Mouse (Mus musculus) heart, embryonic 14.5 days (tissue): ENCODE measurements at regions not wholly inside any gene's neighbourhood (a gene's known extent, or its start where the extent isn't known, plus 50 kb on each side); places are given as distances from the start of the nearest gene placed in this dataset.

Source experiments
- ATAC-seq: fragments of 200-750 bp; cut with Nextera tagmentation; 2 replicates; pipeline ENCODE4 v1.8.0; 2017; ENCODE audit warnings: low read depth, moderate TSS enrichment; ENCODE audit not compliant: insufficient number of reproducible peaks, insufficient read depth, low FRiP score
- H3K27ac ChIP-seq, 2 experiments: fragments of 200-500 bp in 1 of 2; fragments of 300-500 bp in 1 of 2; sonication (generic) in 1 of 2; replicated peaks in 1 of 2; 2 replicates each; pipeline ENCODE4 v1.5.1; 2012 to 2014; ENCODE audit warnings: low read depth in 2 of 2, low read length in 2 of 2, control low read depth in 1 of 2, mild to moderate bottlenecking in 1 of 2, mixed read lengths in 1 of 2; ENCODE audit not compliant: control insufficient read depth in 1 of 2, insufficient read depth in 1 of 2
- H3K27me3 ChIP-seq: fragments of 300-500 bp; sonication (generic); 2 replicates; pipeline ENCODE4 v1.6.1; 2014; ENCODE audit warnings: mild to moderate bottlenecking, low read length, control low read depth; ENCODE audit not compliant: control insufficient read depth, insufficient read depth
- H3K36me3 ChIP-seq: fragments of 300-500 bp; sonication (generic); 2 replicates; pipeline ENCODE4 v1.6.1; 2014; ENCODE audit warnings: mild to moderate bottlenecking, control low read depth, low read length, mixed read lengths; ENCODE audit not compliant: control insufficient read depth, insufficient read depth
- H3K4me1 ChIP-seq, 2 experiments: fragments of 200-500 bp in 1 of 2; fragments of 300-500 bp in 1 of 2; sonication (generic) in 1 of 2; 2 replicates each; pipeline ENCODE4 v1.6.1; 2012 to 2014; ENCODE audit warnings: low read length in 2 of 2, control low read depth in 1 of 2, mixed read lengths in 1 of 2; ENCODE audit not compliant: control insufficient read depth in 2 of 2, insufficient read depth in 2 of 2
- H3K4me2 ChIP-seq: fragments of 300-500 bp; sonication (generic); 2 replicates; pipeline ENCODE4 v1.6.1; 2014; ENCODE audit warnings: mild to moderate bottlenecking, low read length
- H3K4me3 ChIP-seq, 2 experiments: fragments of 200-500 bp in 1 of 2; fragments of 300-500 bp in 1 of 2; sonication (generic) in 1 of 2; 2 replicates each; pipeline ENCODE4 v1.5.1; 2012 to 2014; ENCODE audit warnings: low read length in 2 of 2, mild to moderate bottlenecking in 2 of 2, control low read depth in 1 of 2, low read depth in 1 of 2, moderate library complexity in 1 of 2; ENCODE audit not compliant: control insufficient read depth in 1 of 2, insufficient read depth in 1 of 2
- H3K9ac ChIP-seq: fragments of 300-500 bp; sonication (generic); 2 replicates; pipeline ENCODE4 v1.6.1; 2014; ENCODE audit warnings: mild to moderate bottlenecking, low read length
- H3K9me3 ChIP-seq: fragments of 300-500 bp; sonication (generic); 2 replicates; pipeline ENCODE4 v1.6.1; 2016; ENCODE audit warnings: low read length, control low read depth; ENCODE audit not compliant: control insufficient read depth
- WGBS: fragments of 180-500 bp; shearing (Covaris S2); extraction: QIAGEN DNeasy Blood & Tissue Kit; methylation state at CpG from one replicate; pipeline ENCODE4 v1.1.7; 2014; 5-methylcytosine and 5-hydroxymethylcytosine counted together

DNA sequence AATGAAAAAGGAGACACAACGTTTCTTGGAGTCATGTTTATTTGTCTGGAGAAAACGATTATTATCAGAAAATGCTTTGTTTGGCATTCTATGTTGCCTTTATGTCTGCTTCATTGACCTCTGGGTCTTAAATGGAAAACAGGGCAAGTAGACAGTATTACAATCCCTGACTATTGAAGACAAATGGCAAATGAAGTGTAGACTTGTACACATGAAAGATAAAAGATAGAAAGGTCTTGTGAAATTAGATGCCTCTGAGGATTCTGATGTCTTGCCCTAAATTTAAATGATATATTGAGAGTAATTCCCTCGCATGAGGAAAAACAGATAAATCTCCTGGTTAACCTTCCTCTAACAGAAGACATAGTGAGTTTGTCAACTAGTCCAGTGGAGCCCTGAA is 1186.7 kb downstream of the Slitrk1 start:
- no peak for ATAC-seq
- Histone ChIP-seq H3K9ac (no peak overlapping the region), H3K36me3 (no peaks in the 10 kb centered on the region), H3K4me3 (no peak overlapping the region), H3K9me3 (no peaks in the 10 kb centered on the region), H3K4me1 (no peaks in the 10 kb centered on the region), H3K27ac (no peak overlapping the region), H3K27me3 (no peaks in the 10 kb centered on the region), H3K4me2 (no peak overlapping the region)
- WGBS, result 60% methylated on average over 3 of the region's 3 CpGs

- H3K9me3 ChIP-seq, result no peaks in the 10 kb centered on the region
- no peak overlapping the region for H3K4me3 ChIP-seq
- ATAC-seq, result no peak
- no peak overlapping the region for H3K9ac ChIP-seq
- H3K36me3 ChIP-seq, result no peaks in the 10 kb centered on the region
- no peaks in the 10 kb centered on the region for H3K4me1 ChIP-seq
- H3K27ac ChIP-seq, result no peak overlapping the region
- no peaks in the 10 kb centered on the region for H3K27me3 ChIP-seq
- H3K4me2 ChIP-seq, result no peak overlapping the region
Observed at GRCm38 (mm10) chr14:107688349-107688748, 1225.6 kb downstream of the Slitrk1 start.

DNA sequence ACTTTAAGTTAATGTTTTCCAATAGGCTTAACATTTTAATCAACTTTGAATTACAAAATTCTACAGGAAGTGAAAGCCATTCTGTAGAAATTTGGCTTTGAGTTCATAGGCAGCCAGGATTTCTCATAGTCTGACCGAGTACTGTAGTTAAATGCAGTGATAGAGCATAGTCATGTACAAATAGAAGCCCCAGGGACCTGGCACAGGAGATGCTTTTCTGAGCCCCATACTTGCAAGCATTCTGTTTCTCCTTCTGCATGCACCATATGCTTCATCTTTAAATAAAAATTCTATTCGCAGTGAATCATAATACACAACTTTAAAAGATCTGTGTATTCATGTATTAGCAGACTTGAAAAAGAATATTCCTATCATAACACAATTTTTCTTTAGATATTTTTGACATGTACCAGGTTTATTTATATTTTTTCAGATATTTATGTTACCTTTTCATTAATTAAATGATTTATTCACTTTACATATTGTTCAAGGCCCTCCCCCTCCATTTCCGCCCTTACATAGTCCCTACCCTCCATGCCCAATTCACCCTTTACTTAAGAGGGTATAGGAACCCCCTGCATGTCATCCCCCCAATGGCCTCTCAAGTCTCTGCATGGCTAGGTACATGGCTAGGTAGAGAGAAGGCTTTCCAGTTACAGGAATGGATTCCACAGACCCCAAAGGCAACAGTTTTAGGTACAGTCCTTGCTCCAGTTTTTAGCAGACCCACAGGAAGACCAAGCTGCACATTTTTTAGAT is 1226.5 kb downstream of the Slitrk1 start:
- H3K9me3 ChIP-seq, result no peaks in the 10 kb centered on the region
- no peak overlapping the region for H3K27ac ChIP-seq
- H3K4me3 ChIP-seq, result no peak overlapping the region
- WGBS, result 72% methylated on average over 3 of the region's 3 CpGs
- H3K36me3 ChIP-seq, result no peaks in the 10 kb centered on the region
- H3K27me3 ChIP-seq, result no peaks in the 10 kb centered on the region
- no peaks in the 10 kb centered on the region for H3K4me1 ChIP-seq
- no peak for ATAC-seq
- H3K4me2 ChIP-seq, result no peak overlapping the region
- H3K9ac ChIP-seq, result no peak overlapping the region

DNA sequence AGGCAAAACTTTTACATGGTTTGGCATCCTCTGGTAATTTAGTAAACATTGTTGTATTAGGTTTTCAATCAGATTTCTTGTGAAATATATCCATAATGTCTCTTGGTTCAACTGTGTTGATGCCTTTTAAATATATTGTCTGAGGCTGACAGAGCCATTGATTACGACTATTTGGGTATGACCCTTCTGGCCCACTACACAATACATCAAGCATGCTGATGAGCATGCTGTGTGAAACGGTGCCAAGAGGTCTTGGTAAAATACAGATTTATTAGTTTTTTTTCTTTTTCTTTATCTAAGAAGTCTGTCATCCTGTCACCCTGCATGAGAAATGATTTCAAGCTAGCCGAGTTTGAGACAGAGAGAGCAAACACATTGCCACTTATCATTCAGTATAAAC is 1257.4 kb downstream of the Slitrk1 start:
- Histone ChIP-seq H3K9me3 (no peaks in the 10 kb centered on the region), H3K9ac (no peak overlapping the region), H3K36me3 (no peaks in the 10 kb centered on the region), H3K4me2 (no peak overlapping the region), H3K4me1 (no peaks in the 10 kb centered on the region), H3K4me3 (no peak overlapping the region), H3K27ac (no peak overlapping the region), H3K27me3 (no peaks in the 10 kb centered on the region)
- ATAC-seq, result no peak
- WGBS, result 70% methylated on average over 3 of the region's 3 CpGs

- no peak overlapping the region for H3K27ac ChIP-seq
- H3K9ac ChIP-seq, result no peak overlapping the region
- H3K4me3 ChIP-seq, result no peak overlapping the region
- H3K36me3 ChIP-seq, result no peaks in the 10 kb centered on the region
- no peak overlapping the region for H3K4me2 ChIP-seq
- 63% methylated on average over 5 of the region's 5 CpGs for WGBS
- no peaks in the 10 kb centered on the region for H3K9me3 ChIP-seq
- 0 out of 4 replicates have a peak, but pooled peaks cover 0 to 2% of the 10 kb centered on the region in 2 experiments for H3K4me1 ChIP-seq
- no peak for ATAC-seq
- no peaks in the 10 kb centered on the region for H3K27me3 ChIP-seq
Observed at GRCm38 (mm10) chr14:107615466-107615865, 1298.5 kb downstream of the Slitrk1 start.

- 12% methylated on average over 1 of the region's 1 CpGs for WGBS
- Histone ChIP-seq H3K4me2 (no peak overlapping the region), H3K9ac (no peak overlapping the region), H3K27ac (0 out of 4 replicates have a peak overlapping the region, but pooled peaks of 1 of the 2 experiments have one; percentile 24), H3K36me3 (no peaks in the 10 kb centered on the region), H3K4me1 (0 out of 4 replicates have a peak, but pooled peaks cover 0 to 2% of the 10 kb centered on the region in 2 experiments), H3K9me3 (no peaks in the 10 kb centered on the region), H3K4me3 (no peak overlapping the region), H3K27me3 (no peaks in the 10 kb centered on the region)
- ATAC-seq, result peak; percentile 61
Observed at GRCm38 (mm10) chr14:107614348-107614747, 1299.6 kb downstream of the Slitrk1 start.

GRCm38 (mm10) chr14:107603198-107603597 is 1310.8 kb downstream of the Slitrk1 start:
- no peak overlapping the region for H3K9ac ChIP-seq
- H3K9me3 ChIP-seq, result no peaks in the 10 kb centered on the region
- H3K4me1 ChIP-seq, result no peaks in the 10 kb centered on the region
- ATAC-seq, result no peak
- no peak overlapping the region for H3K4me3 ChIP-seq
- no peaks in the 10 kb centered on the region for H3K36me3 ChIP-seq
- 53% methylated on average over 1 of the region's 1 CpGs for WGBS
- H3K27ac ChIP-seq, result no peak overlapping the region
- no peaks in the 10 kb centered on the region for H3K27me3 ChIP-seq
- H3K4me2 ChIP-seq, result no peak overlapping the region

DNA sequence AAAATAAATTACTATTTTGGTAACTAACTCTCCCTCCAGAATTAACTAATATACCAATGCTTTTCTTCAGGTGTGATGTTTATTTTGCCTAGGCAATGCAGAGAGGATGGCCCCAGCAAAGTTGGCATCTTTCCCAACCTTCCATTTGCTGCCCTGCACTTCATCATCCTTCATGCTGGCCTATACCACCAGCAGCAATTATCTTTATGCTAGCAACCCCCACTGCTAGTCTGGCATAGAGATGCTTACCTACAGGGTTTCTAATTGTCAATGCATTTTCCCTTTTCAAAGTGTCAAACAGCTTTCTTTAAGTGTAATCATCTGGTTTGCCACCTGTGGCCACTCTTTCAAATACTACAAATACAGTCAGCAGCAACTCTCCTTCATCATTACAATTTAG is 1327.2 kb downstream of the Slitrk1 start:
- no peak for ATAC-seq
- H3K9me3 ChIP-seq, result no peaks in the 10 kb centered on the region
- H3K4me2 ChIP-seq, result no peak overlapping the region
- no peaks in the 10 kb centered on the region for H3K36me3 ChIP-seq
- no peak overlapping the region for H3K4me3 ChIP-seq
- no peaks in the 10 kb centered on the region for H3K4me1 ChIP-seq
- no peaks in the 10 kb centered on the region for H3K27me3 ChIP-seq
- no peak overlapping the region for H3K9ac ChIP-seq
- no peak overlapping the region for H3K27ac ChIP-seq
